Mouse (Mus musculus): ENCODE data around the gene Mndal.
"Not testable (repeated sequence)": the region's sequence is repeated elsewhere in the genome, so short reads cannot be mapped to it uniquely, and the experiment has no call there.

DNA sequence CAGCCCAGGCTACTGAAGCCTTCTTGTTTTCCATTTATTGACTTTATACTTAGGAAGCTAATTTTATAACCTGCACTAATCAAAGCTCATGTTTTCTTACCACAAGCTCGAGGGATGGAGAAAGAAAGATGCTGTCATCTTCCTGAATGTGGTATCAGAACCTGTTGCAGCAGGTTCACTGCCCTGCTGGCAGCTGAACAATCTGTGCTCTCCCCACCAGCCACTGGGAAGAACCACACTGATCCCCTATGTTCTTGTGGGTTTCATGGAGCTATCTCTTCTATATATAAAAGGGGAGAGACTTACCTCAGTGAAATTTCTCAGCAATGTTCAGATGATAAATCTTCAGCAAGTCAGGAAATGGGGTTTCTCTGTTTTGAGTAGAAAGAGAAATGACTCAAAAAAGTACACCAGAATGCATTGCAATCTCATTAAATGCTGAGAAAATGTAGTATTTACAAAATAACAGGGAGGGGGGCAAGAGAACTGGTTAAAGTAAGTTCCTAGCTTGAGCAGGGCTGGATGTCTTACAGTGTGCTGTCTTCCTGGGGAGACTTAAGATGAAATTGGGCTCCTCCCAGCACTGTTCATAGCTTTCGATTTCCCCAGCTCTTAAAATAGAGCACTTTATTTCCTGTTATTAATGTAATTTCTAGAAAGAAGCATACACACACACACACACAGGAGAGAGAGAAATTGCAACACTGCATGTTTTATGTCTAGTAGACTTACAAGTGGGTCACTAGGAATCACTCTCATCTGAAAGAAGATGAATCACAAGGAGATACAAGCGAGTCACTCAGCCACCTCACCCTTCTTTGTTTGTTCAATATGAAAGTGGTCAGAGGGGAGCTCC, at the start of gene Mndal, which contains the start of gene Ifi203:
- TF ChIP-seq POLR2A (IDR thresholded peaks at IDR 0.05; ENCODE audit: borderline replicate concordance, control insufficient read depth, low read depth, low read length); CTCF (IDR thresholded peaks at IDR 0.05; ENCODE audit: control insufficient read depth, insufficient read depth, low read length): not testable (repeated sequence)

All from bone marrow, adult 2 months (tissue).